In the genomic region with DNA sequence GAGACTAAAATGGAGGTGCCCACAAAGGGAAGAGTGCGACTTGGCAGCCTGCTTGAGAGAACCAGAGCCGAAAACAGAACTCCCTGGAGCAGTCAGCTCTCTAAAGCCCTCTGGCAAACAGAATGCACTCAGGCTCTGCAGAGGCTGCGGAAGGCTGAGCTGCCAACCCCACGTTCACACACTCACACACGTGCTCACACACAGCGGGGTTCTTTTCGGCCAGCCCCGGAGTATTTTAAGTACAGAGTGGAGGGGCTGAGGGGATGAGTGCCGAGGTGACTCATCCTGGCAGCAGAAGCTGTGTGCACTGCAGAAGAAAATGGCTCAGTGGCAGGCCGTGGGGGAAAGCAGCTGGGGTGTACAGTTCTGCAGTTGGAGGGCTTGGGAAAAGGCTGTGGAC, we compare ENCODE assay signal across 8 mouse cellular contexts. TPM values are rescaled to one million over a fixed set of nuclear protein-coding genes. Genes with fewer than 3 reads are reported as not detected.
DNase-seq lines count a peak whose midpoint lies in the region; ATAC-seq and TF ChIP-seq lines count a peak whose summit lies in the region.

No protein-coding gene starts in this region.

- H3K4me1 ChIP-seq in liver, postnatal 0 days (ENCODE audit: insufficient read depth), result peaks cover 15% of the 10 kb centered on the region
- peaks cover 17% of the 10 kb centered on the region; the same call in 1 of the 2 replicates for H3K4me1 ChIP-seq in liver, embryonic 12.5 days
- H3K4me1 ChIP-seq in heart, embryonic 11.5 days (ENCODE audit: control insufficient read depth, insufficient read depth, low read length), result peaks cover 18% of the 10 kb centered on the region
- H3K4me1 ChIP-seq in stomach, postnatal 0 days (replicated peaks; ENCODE audit: control insufficient read depth, insufficient read depth), result peaks cover 7% of the 10 kb centered on the region

- no peak overlapping the region for H3K9ac ChIP-seq in liver, postnatal 0 days (replicated peaks)
- no peak overlapping the region for H3K9ac ChIP-seq in liver, embryonic 12.5 days
- H3K9ac ChIP-seq in heart, embryonic 11.5 days (ENCODE audit: low read depth, low read length), result peak overlapping the region; percentile 49
- peak overlapping the region; percentile 41; the same call in 1 of the 2 replicates for H3K9ac ChIP-seq in stomach, postnatal 0 days (ENCODE audit: low read length)

- WGBS in liver, postnatal 0 days (ENCODE audit: insufficient replicate concordance), result 45% methylated on average over 10 of the region's 10 CpGs
- 43% methylated on average over 10 of the region's 10 CpGs for WGBS in liver, embryonic 12.5 days (ENCODE audit: insufficient replicate concordance)
- WGBS in heart, embryonic 11.5 days (ENCODE audit: insufficient replicate concordance), result 23% methylated on average over 10 of the region's 10 CpGs
- 14% methylated on average over 10 of the region's 10 CpGs for WGBS in stomach, postnatal 0 days

- no peak for TF ChIP-seq EP300 in liver, postnatal 0 days (IDR thresholded peaks at IDR 0.05; ENCODE audit: low read depth)
- TF ChIP-seq EP300 in stomach, postnatal 0 days (optimal IDR thresholded peaks at IDR 0.05), result no peak

- H3K27me3 ChIP-seq in liver, postnatal 0 days (ENCODE audit: insufficient read depth, low read length), result peaks cover 22% of the 10 kb centered on the region
- peaks cover 58% of the 10 kb centered on the region for H3K27me3 ChIP-seq in liver, embryonic 12.5 days (replicated peaks)
- H3K27me3 ChIP-seq in heart, embryonic 11.5 days (ENCODE audit: control insufficient read depth, insufficient read depth, low read length), result peaks cover 5% of the 10 kb centered on the region
- no peaks in the 10 kb centered on the region for H3K27me3 ChIP-seq in stomach, postnatal 0 days (ENCODE audit: control insufficient read depth, insufficient read depth, low read length)

- no peak overlapping the region for H3K4me2 ChIP-seq in liver, postnatal 0 days (ENCODE audit: low read depth, low read length)
- H3K4me2 ChIP-seq in liver, embryonic 12.5 days, result no peak overlapping the region
- peak overlapping the region; percentile 51 for H3K4me2 ChIP-seq in heart, embryonic 11.5 days
- peak overlapping the region; percentile 34 for H3K4me2 ChIP-seq in stomach, postnatal 0 days (replicated peaks; ENCODE audit: low read depth)

- TF ChIP-seq CTCF in liver, postnatal 0 days (IDR thresholded peaks at IDR 0.05; ENCODE audit: low read depth), result no peak
- no peak for TF ChIP-seq CTCF in stomach, postnatal 0 days (IDR thresholded peaks at IDR 0.05; ENCODE audit: low read depth)

- H3K9me3 ChIP-seq in liver, postnatal 0 days (ENCODE audit: low read length), result no peaks in the 10 kb centered on the region
- H3K9me3 ChIP-seq in liver, embryonic 12.5 days (replicated peaks), result no peaks in the 10 kb centered on the region
- H3K9me3 ChIP-seq in heart, embryonic 11.5 days (replicated peaks; ENCODE audit: control insufficient read depth, low read length), result no peaks in the 10 kb centered on the region
- H3K9me3 ChIP-seq in stomach, postnatal 0 days (ENCODE audit: control insufficient read depth, low read length), result no peaks in the 10 kb centered on the region

- no peak for ATAC-seq in liver, postnatal 0 days
- ATAC-seq in liver, embryonic 12.5 days, result no peak
- ATAC-seq in heart, embryonic 11.5 days (replicated peaks; ENCODE audit: insufficient number of reproducible peaks, low FRiP score, low TSS enrichment), result no peak
- no peak for ATAC-seq in stomach, postnatal 0 days (ENCODE audit: low FRiP score, low TSS enrichment)

- no peak for DNase-seq in liver, postnatal 0 days
- peak; percentile 89 for DNase-seq in cerebellum, postnatal 25 days
- peak; percentile 51 for DNase-seq in kidney, postnatal 10 days
- DNase-seq in lung, postnatal 14 days, result peak; percentile 32
- no peak for DNase-seq in stomach, postnatal 0 days (ENCODE audit: low spot score)
- no peak for DNase-seq in thymus, postnatal 25 days

- 0 out of 2 replicates have a peak overlapping the region, but pooled peaks have one; percentile 29 for H3K27ac ChIP-seq in liver, postnatal 0 days (ENCODE audit: low read depth)
- H3K27ac ChIP-seq in liver, embryonic 12.5 days, result no peak overlapping the region
- peak overlapping the region; percentile 79 for H3K27ac ChIP-seq in heart, embryonic 11.5 days (ENCODE audit: low read depth, low read length)
- peak overlapping the region; percentile 26 for H3K27ac ChIP-seq in stomach, postnatal 0 days (replicated peaks)

- no peaks in the 10 kb centered on the region for H3K36me3 ChIP-seq in liver, postnatal 0 days (replicated peaks; ENCODE audit: insufficient read depth, low read length)
- H3K36me3 ChIP-seq in liver, embryonic 12.5 days, result no peaks in the 10 kb centered on the region
- no peaks in the 10 kb centered on the region for H3K36me3 ChIP-seq in heart, embryonic 11.5 days (ENCODE audit: control insufficient read depth, insufficient read depth, low read length)
- no peaks in the 10 kb centered on the region for H3K36me3 ChIP-seq in stomach, postnatal 0 days (ENCODE audit: control insufficient read depth, insufficient read depth, low read length)

- no peak overlapping the region for H3K4me3 ChIP-seq in liver, postnatal 0 days (ENCODE audit: low read depth, low read length)
- no peak overlapping the region for H3K4me3 ChIP-seq in liver, embryonic 12.5 days
- H3K4me3 ChIP-seq in heart, embryonic 11.5 days (ENCODE audit: low read depth, low read length), result peak overlapping the region; percentile 8; the same call in 1 of the 2 replicates
- no peak overlapping the region for H3K4me3 ChIP-seq in stomach, postnatal 0 days (ENCODE audit: low read depth, low read length)

RNA-seq across cellular contexts. Expression of gene Atp1b1, which starts 3.6 kb away (rescaled TPM):
- 38.6 and 38.8 TPM in 2 replicates for polyA plus RNA-seq in liver, postnatal 0 days (2015; fragmentation: Nextera tagmentation; extraction: Ambion mirVana)
- polyA plus RNA-seq in liver, embryonic 12.5 days (2016; fragmentation: Nextera tagmentation; extraction: Ambion mirVana), result 11.4 and 12.8 TPM in 2 replicates
- 235 and 350 TPM in 2 replicates for polyA plus RNA-seq in heart, embryonic 11.5 days (2014; fragmentation: Nextera tagmentation; extraction: Ambion mirVana)
- 213 and 222 TPM in 2 replicates for polyA plus RNA-seq in stomach, postnatal 0 days (2015; fragmentation: Nextera tagmentation; extraction: Ambion mirVana)

Comparison
In these comparisons a context has a peak if more than half of its experiments do, and no peak if none do; other contexts are left out.
1. DNase-seq: peak in cerebellum, postnatal 25 days (2 of 2), kidney, postnatal 10 days (single experiment) and lung, postnatal 14 days (single experiment); none in liver, postnatal 0 days (single experiment), stomach, postnatal 0 days (single experiment) and thymus, postnatal 25 days (single experiment).
2. H3K4me2 ChIP-seq: peak in heart, embryonic 11.5 days (single experiment) and stomach, postnatal 0 days (single experiment); none in liver, postnatal 0 days (single experiment) and liver, embryonic 12.5 days (single experiment).
3. H3K9ac ChIP-seq: peak in heart, embryonic 11.5 days (single experiment) and stomach, postnatal 0 days (single experiment); none in liver, postnatal 0 days (single experiment) and liver, embryonic 12.5 days (single experiment).